Mouse (Mus musculus) embryonic facial prominence, embryonic 14.5 days (tissue): ENCODE results near the gene Fam104a. TPM values are rescaled to one million over a fixed set of nuclear protein-coding genes. Genes with fewer than 3 reads are reported as not detected.

Experiments used
- ATAC-seq: fragments of 200-750 bp; cut with Nextera tagmentation; 2 replicates; pipeline ENCODE4 v1.8.0; 2017; ENCODE audit warnings: low read depth, moderate number of reproducible peaks, moderate TSS enrichment
- DNase-seq: peaks from one replicate; pipeline ENCODE4 v3.0.0-alpha.2; 2015; ENCODE audit warnings: low spot score
- H3K27ac ChIP-seq: fragments of 300-500 bp; sonication (generic); replicated peaks from 2 replicates; pipeline ENCODE4 v1.5.1; 2014; ENCODE audit warnings: low read depth, mild to moderate bottlenecking, low read length, moderate library complexity
- H3K27me3 ChIP-seq: fragments of 300-500 bp; sonication (generic); replicated peaks from 2 replicates; pipeline ENCODE4 v1.6.1; 2014; ENCODE audit warnings: low read length; ENCODE audit not compliant: control insufficient read depth, insufficient read depth
- H3K36me3 ChIP-seq: fragments of 300-500 bp; sonication (generic); 2 replicates; pipeline ENCODE4 v1.6.1; 2014; ENCODE audit warnings: low read length, mixed read lengths; ENCODE audit not compliant: control insufficient read depth, insufficient read depth
- H3K4me1 ChIP-seq: fragments of 300-500 bp; sonication (generic); 2 replicates; pipeline ENCODE4 v1.6.1; 2014; ENCODE audit warnings: antibody characterized with exemption, low read length; ENCODE audit not compliant: control insufficient read depth, insufficient read depth
- H3K4me2 ChIP-seq: fragments of 300-500 bp; sonication (generic); 2 replicates; pipeline ENCODE4 v1.6.1; 2014; ENCODE audit warnings: low read depth, mild to moderate bottlenecking, low read length, moderate library complexity, mixed read lengths
- H3K4me3 ChIP-seq: fragments of 300-500 bp; sonication (generic); 2 replicates; pipeline ENCODE4 v1.5.1; 2014; ENCODE audit warnings: low read depth, mild to moderate bottlenecking, low read length
- H3K9ac ChIP-seq: fragments of 300-500 bp; sonication (generic); 2 replicates; pipeline ENCODE4 v1.6.1; 2014; ENCODE audit warnings: low read depth, mild to moderate bottlenecking, low read length, moderate library complexity, mixed read lengths
- H3K9me3 ChIP-seq: fragments of 300-500 bp; sonication (generic); 2 replicates; pipeline ENCODE4 v1.6.1; 2016; ENCODE audit warnings: low read length; ENCODE audit not compliant: control insufficient read depth
- WGBS: fragments of 180-500 bp; shearing (Covaris S2); extraction: QIAGEN DNeasy Blood & Tissue Kit; methylation state at CpG from one replicate; pipeline ENCODE4 v1.1.7; 2014; 5-methylcytosine and 5-hydroxymethylcytosine counted together
- polyA plus RNA-seq: library from polyadenylated mRNA; unstranded; fragments of >200 nt; fragmentation: Nextera tagmentation; extraction: Ambion mirVana; gene quantifications from 2 replicates; pipeline ENCODE4 v1.2.1, GENCODE M21; 2014

Gene Fam104a
- polyA plus RNA-seq, 1 experiment from 2014 or later: 48.6 TPM

DNA sequence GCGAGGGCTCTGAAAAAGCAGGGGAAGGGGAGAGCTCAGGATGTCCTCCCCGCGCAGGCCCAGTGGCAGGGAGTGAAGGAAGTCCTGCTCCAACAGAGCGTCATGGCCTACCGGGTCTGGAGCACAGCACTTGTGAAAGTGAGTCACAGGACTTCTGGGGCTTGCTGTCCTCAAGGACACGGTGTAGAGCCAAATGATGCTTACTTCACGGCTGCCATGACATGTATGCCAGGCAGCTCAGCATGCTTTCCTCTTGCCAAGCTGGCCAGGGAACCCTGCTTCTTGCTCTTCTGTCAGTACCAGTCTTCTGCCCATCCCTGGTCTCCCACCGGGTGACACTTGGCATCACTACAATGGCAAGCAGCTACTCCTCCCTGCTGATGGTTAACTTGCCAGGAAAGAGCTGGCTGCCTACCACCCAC is 27.4 kb downstream of the Fam104a start:
- Histone ChIP-seq H3K27ac (no peak overlapping the region), H3K27me3 (no peaks in the 10 kb centered on the region), H3K9me3 (no peaks in the 10 kb centered on the region), H3K4me2 (no peak overlapping the region), H3K4me1 (no peaks in the 10 kb centered on the region), H3K9ac (no peak overlapping the region), H3K4me3 (no peak overlapping the region), H3K36me3 (peaks cover 98% of the 10 kb centered on the region)
- ATAC-seq: no peak
- WGBS: 96% methylated on average over 8 of the region's 8 CpGs
- DNase-seq: no peak

DNA sequence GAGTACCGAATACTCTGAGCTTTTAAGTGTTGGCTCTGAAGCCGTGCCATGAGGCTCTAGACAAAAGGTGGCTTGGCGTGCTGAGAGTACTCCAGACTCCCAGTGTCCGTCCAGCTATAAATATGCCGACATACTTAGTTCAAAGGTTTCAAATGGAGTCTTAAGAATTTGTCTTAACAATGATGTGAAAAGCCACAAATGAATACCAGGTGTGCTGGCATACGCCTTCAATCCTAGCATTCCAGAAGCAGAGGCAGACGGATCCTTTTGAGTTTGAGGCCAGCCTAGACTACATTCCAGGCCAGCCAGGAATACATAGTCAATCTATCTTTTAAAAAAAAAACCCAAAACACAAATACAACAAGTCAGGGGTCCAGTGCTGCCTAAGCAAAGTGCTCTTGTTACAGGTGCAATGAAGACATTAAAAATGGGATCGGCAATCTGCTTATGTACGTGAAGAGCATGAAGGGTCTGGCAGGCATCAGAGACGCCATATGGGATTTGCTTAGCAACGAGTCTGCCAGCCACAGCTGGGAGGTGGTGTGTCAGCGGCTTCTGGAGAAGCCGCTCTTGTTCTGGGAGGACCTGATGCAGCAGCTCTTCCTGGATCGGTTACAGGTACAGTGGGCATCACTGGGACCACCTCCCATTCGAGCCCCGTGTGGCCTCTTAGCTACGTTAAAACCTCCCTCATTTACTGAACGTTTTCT is 29.2 kb downstream of the Fam104a start:
- WGBS: 38% methylated on average over 18 of the region's 18 CpGs

GRCm38 (mm10) chr11:113654105-113654504 is 29.9 kb downstream of the Fam104a start:
- 83% methylated on average over 15 of the region's 15 CpGs for WGBS
- peaks cover 76% of the 10 kb centered on the region for H3K36me3 ChIP-seq
- no peaks in the 10 kb centered on the region for H3K9me3 ChIP-seq
- no peak overlapping the region for H3K4me3 ChIP-seq
- H3K27me3 ChIP-seq: no peaks in the 10 kb centered on the region
- no peak overlapping the region for H3K9ac ChIP-seq
- peaks cover 5% of the 10 kb centered on the region; the same call in 1 of the 2 replicates for H3K4me1 ChIP-seq
- DNase-seq: no peak
- 0 out of 2 replicates have a peak overlapping the region, but pooled peaks have one; percentile 2 for H3K27ac ChIP-seq
- H3K4me2 ChIP-seq: no peak overlapping the region
- ATAC-seq: no peak

More for the DNA sequence above, 29.2 kb downstream of the Fam104a start:
- Histone ChIP-seq H3K4me1 (0 out of 2 replicates have a peak, but pooled peaks cover 5% of the 10 kb centered on the region), H3K9ac (no peak overlapping the region), H3K4me3 (no peak overlapping the region), H3K9me3 (no peaks in the 10 kb centered on the region), H3K27me3 (no peaks in the 10 kb centered on the region), H3K27ac (0 out of 2 replicates have a peak overlapping the region, but pooled peaks have one; percentile 2), H3K4me2 (no peak overlapping the region), H3K36me3 (peaks cover 82% of the 10 kb centered on the region)
- peak; percentile 75 for DNase-seq
- ATAC-seq: no peak

GRCm38 (mm10) chr11:113652516-113652915 is 31.4 kb downstream of the Fam104a start:
- Histone ChIP-seq H3K36me3 (peaks cover 61% of the 10 kb centered on the region), H3K4me3 (no peak overlapping the region), H3K4me1 (peaks cover 14% of the 10 kb centered on the region), H3K9ac (no peak overlapping the region), H3K9me3 (no peaks in the 10 kb centered on the region), H3K27ac (no peak overlapping the region), H3K4me2 (no peak overlapping the region), H3K27me3 (no peaks in the 10 kb centered on the region)
- ATAC-seq (no peak), DNase-seq (no peak)
- 91% methylated on average over 6 of the region's 6 CpGs for WGBS

DNA sequence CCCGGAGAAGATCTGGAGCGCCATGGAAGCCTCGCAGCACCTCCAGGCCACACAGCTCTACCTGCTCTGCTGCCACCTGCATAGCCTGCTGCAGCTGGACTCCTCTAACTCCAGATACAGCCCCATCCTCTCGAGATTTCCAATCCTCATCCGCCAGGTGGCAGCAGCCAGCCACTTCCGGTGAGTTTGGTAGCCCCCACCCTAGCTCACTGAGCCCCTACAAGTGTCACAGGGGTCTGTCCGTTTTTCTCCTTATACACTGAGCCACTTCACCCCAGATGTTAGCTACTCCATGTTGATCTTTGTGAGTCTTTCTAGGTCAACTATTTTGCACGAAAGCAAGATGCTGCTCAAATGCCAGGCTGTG is 32.1 kb downstream of the Fam104a start:
- no peak for ATAC-seq
- peaks cover 55% of the 10 kb centered on the region for H3K36me3 ChIP-seq

GRCm38 (mm10) chr11:113651206-113651906 is 32.6 kb downstream of the Fam104a start:
- H3K36me3 ChIP-seq: peaks cover 49% of the 10 kb centered on the region
- no peaks in the 10 kb centered on the region for H3K9me3 ChIP-seq
- DNase-seq (no peak), ATAC-seq (no peak)
- 72% methylated on average over 21 of the region's 22 CpGs for WGBS
- H3K4me2 ChIP-seq: no peak overlapping the region
- H3K27ac ChIP-seq: no peak overlapping the region
- no peak overlapping the region for H3K4me3 ChIP-seq
- no peaks in the 10 kb centered on the region for H3K27me3 ChIP-seq
- no peak overlapping the region for H3K9ac ChIP-seq
- peaks cover 14% of the 10 kb centered on the region for H3K4me1 ChIP-seq

More for the DNA sequence above, 32.1 kb downstream of the Fam104a start:
- no peaks in the 10 kb centered on the region for H3K9me3 ChIP-seq
- H3K4me2 ChIP-seq: no peak overlapping the region
- DNase-seq: no peak
- 56% methylated on average over 8 of the region's 8 CpGs for WGBS
- peaks cover 14% of the 10 kb centered on the region for H3K4me1 ChIP-seq
- H3K4me3 ChIP-seq: no peak overlapping the region
- H3K27ac ChIP-seq: no peak overlapping the region
- no peak overlapping the region for H3K9ac ChIP-seq
- no peaks in the 10 kb centered on the region for H3K27me3 ChIP-seq

DNA sequence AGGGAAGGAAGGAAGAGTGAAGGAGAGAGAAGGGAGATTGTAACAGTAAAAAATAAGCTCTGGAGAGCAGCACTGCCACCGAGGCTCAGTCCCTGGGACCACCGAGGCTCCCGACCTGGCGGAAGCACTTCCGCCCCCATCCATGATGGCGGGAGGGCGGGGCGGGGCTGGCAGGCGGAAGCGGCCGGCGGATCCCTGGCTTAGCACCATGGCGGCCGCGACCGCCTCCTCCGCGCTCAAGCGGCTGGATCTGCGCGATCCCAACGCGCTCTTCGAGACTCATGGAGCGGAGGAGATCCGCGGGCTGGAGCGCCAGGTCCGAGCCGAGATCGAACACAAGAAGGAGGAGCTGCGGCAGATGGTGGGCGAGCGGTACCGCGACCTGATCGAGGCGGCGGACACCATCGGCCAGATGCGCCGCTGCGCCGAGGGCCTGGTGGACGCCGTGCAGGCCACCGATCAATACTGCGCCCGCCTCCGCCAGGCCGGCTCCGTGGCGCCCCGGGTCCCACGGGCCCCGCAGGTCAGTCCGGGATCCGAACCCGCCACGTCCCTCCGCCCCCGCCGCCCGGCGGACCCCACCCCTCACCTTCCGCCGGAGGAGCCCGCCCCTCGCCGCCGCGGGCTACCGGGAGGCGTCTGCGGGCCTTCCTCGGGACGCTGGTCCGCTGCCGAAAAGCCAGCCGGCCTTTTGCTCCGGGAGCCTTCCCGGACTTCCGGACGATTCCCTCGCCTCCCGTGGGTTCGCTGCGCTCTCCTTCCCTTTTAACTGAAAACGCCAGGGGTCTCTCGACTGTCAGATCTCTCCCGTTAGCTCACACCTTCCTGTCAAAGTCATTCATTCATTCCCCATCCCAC is 34.4 kb downstream of the Fam104a start, which contains the start of gene Slc39a11:
Gene Slc39a11, minus strand, starts transcription at position 727 of the 858 bp plus-strand sequence.
- Histone ChIP-seq H3K36me3 (peaks cover 31% of the 10 kb centered on the region), H3K9ac (peak within 1 kb of the TSS; percentile 96), H3K4me2 (peak within 1 kb of the TSS; percentile 66), H3K27ac (peak within 1 kb of the TSS; percentile 87), H3K9me3 (0 out of 2 replicates have a peak, but pooled peaks cover 5% of the 10 kb centered on the region), H3K4me1 (peaks cover 14% of the 10 kb centered on the region), H3K4me3 (peak within 1 kb of the TSS; percentile 96), H3K27me3 (no peaks in the 10 kb centered on the region)
- DNase-seq (peak; percentile 78), ATAC-seq (peak; percentile 74)
- 0% methylated on average over 21 of the region's 91 CpGs for WGBS

DNA sequence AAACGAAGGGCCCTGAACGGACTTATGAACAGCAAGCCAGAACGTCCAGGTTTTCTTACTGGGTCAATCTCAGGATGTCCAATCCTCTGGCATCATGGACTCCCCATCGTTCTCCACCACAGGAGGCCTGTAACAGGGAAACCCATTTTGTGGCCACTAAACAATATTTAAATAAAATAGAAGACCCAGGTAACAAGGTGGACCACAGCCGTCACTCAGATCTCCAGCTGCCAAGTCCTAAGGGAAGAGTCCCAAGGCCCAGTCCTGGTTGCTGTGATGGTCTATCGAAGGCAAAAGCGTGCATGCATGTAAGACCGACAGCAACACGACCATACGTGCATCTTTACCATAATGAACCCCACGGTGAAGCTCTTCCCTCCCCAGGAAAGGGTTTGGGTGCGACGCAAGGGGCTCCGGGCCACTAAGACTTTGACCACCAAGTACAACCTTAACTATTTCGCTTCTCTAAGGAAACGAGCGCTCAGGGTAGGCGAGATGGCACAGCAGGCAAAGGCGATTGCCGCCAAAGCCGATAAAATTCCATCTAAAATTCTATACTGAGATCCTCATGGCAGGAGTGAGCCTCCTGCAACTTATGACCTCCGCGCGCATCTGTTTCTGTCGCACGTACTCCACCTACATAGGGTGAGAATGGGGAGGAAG is 35.1 kb downstream of the Fam104a start, which contains the start of gene Cog1:
Gene Cog1, plus strand, starts transcription at position 480 of the 663 bp plus-strand sequence.
- DNase-seq: no peak
- no peaks in the 10 kb centered on the region for H3K27me3 ChIP-seq
- peaks cover 14% of the 10 kb centered on the region for H3K4me1 ChIP-seq
- H3K4me2 ChIP-seq: peak within 1 kb of the TSS; percentile 66
- H3K27ac ChIP-seq: peak within 1 kb of the TSS; percentile 87
- H3K9me3 ChIP-seq: 0 out of 2 replicates have a peak, but pooled peaks cover 5% of the 10 kb centered on the region
- peak within 1 kb of the TSS; percentile 96 for H3K4me3 ChIP-seq
- no peak for ATAC-seq
- peak within 1 kb of the TSS; percentile 96 for H3K9ac ChIP-seq
- WGBS: 40% methylated on average over 26 of the region's 26 CpGs
- peaks cover 24% of the 10 kb centered on the region for H3K36me3 ChIP-seq
